Mouse (Mus musculus) ovary, postnatal 14 days (tissue): ENCODE results near the gene 4930544D05Rik.
"Not testable (repeated sequence)": the region's sequence is repeated elsewhere in the genome, so short reads cannot be mapped to it uniquely, and the experiment has no call there.

Source experiments
- DNase-seq: peaks from one replicate; pipeline ENCODE4 v3.0.0; 2022; ENCODE audit warnings: low spot score

The 4930544D05Rik gene

GRCm38 (mm10) chr11:70615516-70616093, at the start of gene 4930544D05Rik:
4930544D05Rik (plus strand) TSS chr11:70615848.
- DNase-seq = no peak

DNA sequence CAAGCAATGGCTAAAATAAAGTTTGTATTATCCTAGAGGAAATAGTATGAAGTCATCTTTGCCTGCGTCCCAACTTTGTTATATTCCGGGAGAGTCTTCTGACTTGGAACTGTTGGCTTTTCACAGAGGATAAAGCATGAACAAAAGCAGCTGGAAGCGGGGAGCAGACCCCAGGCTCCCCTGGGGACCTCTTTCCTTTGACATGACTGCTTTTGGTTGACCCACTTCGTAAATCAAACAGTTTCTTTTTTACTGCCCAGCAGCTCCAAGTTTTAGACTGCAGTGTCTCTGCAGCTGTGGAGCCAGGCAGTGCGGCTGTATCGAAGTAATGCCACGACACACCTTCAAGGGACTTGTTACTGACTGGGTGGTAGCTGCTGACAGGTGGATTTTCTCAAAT, 49.1 kb upstream of the 4930544D05Rik start:
- DNase-seq = no peak

GRCm38 (mm10) chr11:70570614-70571013, 45.0 kb upstream of the 4930544D05Rik start:
- not testable (repeated sequence) for DNase-seq

GRCm38 (mm10) chr11:70571641-70572040, 44.0 kb upstream of the 4930544D05Rik start:
- DNase-seq = no peak

- DNase-seq = no peak
Measured at GRCm38 (mm10) chr11:70572348-70572902, 43.2 kb upstream of the 4930544D05Rik start.

DNA sequence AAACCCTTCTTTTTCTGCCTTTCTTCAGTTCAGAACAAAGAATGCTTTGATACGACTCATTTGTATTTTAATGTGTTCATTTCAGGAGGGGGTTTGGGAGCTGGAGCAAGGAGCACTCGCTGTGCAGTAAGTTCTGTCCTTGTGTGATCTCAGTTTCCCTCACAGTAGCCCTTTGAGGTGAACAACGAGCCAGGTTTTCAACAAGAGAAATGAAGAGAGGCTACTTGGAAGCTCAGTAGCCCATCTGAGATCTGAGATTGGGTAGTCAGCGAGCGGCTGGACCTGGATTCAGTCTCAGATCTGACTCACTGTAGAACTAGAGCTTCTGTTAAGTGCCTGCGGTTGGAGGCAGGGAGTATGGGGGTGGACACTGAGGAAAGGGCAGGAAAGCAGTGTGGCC, 41.8 kb upstream of the 4930544D05Rik start:
- no peak for DNase-seq

- DNase-seq = no peak
Measured at GRCm38 (mm10) chr11:70577201-70577600, 38.4 kb upstream of the 4930544D05Rik start.

DNA sequence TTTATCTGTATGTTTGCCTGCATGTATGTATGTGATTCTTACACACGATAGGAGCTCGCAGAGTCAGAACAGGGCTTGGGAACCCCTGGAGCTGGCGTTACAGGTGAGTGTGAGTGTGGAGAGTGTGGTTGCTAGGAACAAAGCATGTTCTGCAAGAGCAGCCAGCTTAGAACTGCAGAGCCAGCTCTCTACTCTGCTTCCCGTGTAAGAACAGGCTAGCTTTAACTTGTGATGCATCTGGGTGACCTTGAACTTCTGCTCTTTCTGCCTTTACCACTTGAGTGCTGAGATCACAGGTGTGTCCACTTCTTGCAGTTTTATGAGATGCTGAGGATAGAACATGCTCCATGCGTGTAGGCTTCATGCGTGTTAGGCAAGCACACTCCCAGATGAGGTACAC, 36.7 kb upstream of the 4930544D05Rik start:
- DNase-seq = no peak

DNA sequence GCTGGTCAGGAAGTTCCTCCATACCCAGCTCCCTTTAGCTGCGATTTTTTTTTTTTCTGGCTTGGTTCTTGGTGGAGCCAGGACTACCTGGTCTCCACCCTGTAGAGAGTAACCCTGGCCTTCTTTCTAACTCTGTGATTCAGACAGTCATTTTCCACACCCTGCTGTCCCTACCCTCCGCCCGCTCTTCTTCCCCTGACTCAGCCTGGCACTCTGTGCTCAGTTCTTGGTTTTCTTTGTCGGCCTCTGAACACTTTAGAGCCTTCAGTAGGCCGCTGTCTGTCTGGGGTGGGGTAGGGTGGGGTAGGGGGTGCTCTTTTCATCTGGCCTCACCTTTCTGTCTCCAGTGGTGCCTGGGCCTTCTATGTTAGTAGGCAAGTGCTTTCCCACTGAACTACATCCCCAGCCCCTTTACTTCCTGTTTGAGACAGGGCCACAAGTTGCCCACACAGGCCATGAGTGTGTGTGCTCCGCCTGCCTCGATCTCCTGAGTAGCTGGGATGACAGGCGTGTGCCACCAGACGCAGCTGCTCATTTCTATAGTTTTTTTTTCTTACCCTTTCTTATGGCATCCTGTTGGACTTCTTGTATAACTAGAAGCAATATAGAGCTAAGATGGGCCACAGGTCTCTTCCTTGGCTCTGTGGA, 35.8 kb upstream of the 4930544D05Rik start:
- DNase-seq = no peak

GRCm38 (mm10) chr11:70580358-70580720, 35.3 kb upstream of the 4930544D05Rik start:
- DNase-seq = no peak

- DNase-seq = no peak
Measured at GRCm38 (mm10) chr11:70580921-70581320, 34.7 kb upstream of the 4930544D05Rik start.

- DNase-seq = no peak
Measured at GRCm38 (mm10) chr11:70582196-70582595, 33.5 kb upstream of the 4930544D05Rik start.

DNA sequence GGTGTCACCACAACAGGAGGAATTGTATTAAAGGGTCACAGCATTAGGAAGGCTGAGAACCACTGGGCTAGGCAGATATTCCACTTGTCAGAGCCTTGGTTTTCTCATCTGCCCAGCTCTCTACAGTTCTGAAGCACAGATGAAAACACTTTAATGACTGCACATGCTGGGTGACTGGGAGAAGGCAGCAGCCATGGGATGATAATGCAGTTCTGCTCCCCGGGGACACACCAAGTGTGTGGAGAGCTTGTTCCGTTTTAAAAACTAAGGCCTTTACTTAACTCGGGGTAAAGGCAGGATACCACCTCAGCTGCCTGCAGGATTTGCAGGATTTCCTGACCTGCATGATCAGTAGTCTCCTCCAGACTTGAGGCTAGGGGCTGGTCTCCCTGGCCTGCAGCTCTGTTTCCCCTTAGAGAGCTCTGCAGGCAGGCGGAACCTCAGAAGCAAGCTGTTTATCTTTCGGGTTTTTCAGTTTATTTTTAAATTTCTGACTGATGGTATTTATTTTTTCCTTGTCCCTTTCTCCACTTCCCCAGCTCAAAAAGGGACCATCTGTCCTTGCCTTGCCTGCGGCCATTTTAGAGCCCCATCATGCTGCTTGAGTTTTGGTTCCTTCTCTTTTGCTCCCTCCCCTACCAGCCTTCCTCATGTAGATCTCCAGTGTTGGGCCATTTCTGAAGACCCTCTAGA, 32.5 kb upstream of the 4930544D05Rik start:
- no peak for DNase-seq

- no peak for DNase-seq
Measured at GRCm38 (mm10) chr11:70583775-70584174, 31.9 kb upstream of the 4930544D05Rik start.

DNA sequence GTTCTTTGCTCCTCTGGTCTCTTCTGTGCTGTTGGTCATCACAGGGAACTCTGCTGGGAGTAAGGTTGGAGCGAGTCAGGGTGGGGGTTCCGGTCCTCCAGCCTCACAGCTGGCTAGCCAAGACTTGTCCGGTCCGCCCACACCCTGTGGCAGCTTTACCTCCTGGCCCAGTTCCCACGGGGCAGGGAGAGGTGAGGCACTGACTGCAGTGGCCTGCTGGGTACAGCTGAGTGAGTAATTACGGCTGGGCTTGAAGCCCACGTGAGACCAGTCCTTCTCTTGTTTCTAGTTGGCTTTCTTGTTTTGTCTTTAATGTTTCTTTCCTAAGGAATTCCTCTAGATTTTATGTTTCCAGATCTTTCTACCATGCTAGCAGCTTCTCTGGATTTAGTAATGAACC, 30.2 kb upstream of the 4930544D05Rik start:
- peak; percentile 50 for DNase-seq

GRCm38 (mm10) chr11:70586261-70586660, 29.4 kb upstream of the 4930544D05Rik start:
- no peak for DNase-seq

DNA sequence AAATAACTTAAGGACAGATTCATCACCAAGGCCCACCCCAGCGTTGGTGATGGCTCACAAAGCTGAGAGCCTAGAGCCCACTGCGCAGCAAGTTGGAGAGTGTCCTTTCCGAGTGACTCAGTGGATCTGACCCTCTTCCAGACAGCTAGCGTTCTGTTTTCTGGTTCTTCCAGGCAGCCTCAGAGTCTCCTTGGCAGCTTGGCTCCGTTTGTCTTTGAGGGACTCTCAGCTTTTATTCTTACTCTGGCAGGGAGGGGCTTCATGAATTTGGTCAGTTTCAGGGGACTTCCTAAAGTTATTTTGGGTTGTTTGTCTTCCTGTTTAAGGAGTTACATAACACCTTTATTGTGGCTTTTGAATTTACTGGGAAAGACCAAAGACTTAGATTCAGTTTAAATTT, 28.7 kb upstream of the 4930544D05Rik start:
- no peak for DNase-seq

- no peak for DNase-seq
Measured at GRCm38 (mm10) chr11:70591733-70592132, 23.9 kb upstream of the 4930544D05Rik start.

DNA sequence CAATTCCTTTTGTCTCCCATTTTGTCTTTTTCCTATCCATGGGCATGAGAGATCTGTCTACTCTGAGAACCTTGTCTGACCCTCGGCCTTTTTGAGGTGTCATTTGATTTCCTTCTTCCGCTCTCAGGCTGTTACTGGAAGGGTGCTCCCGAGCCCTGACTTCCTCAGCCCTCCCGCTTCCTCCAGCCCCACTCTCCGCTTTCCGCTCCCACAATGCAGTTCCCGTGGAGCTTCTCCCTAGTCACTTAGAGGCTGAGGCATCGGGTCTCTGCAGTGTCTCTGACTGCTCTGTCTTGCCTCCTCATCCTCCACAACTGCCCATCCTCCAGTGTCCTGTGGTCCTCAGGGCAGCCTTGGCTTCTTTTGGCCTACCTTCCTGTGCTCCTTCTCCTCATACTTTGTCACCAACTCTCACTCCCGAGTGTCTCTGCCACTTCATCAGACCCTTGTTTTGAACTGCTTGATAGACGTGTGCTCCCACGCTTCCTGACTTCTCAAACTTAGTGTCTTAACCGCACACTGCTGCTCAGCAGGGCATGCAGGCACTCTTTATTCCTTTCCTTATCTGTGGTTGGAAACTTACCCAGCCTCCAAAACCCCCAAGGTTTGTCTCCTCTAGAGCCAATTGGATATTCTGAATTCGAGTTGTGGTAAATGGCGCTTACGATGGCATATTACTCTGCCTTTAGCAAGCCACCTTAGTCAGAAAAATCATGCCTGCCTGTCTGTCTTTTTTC, 21.2 kb upstream of the 4930544D05Rik start:
- no peak for DNase-seq

DNA sequence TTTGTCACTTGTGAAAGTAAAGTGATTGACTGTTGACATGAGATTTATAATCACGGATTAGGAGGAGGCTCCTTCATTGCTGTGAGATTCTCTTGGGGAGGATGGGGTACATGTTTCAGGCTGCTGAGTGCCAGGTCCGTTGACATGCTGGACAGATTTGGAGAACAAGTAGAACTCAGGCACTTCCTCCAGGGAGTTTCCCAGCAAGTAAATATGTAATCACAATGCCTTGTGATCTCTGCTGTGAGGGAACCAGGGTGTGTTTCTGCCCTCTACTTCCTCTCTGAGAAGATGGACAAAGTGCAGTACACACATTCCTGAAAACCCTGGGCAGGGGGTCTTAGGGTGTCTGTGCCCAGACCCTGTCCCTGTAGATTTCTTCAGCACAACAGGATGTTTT, 20.0 kb upstream of the 4930544D05Rik start:
- DNase-seq = no peak

DNA sequence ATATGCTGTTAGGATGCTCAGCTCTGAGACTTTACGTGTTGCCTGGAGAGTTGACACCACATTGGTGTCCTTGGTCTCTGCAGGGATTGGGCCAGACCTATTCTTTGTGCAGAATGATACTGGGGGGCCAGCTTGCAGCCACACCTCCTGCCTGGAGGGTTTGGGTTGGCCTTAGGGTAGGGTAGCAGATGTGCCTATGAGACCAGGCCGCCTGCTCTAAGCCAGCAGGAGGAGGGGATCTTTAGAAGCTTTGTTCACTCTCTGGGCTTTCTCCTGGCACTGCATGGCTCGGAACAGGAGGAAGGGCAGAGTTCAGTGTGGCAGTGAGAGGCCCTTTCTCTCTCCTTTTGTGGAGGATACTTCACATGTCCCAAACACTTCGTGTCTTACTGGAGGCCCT, 19.6 kb upstream of the 4930544D05Rik start:
- DNase-seq = no peak

GRCm38 (mm10) chr11:70597301-70597700, 18.3 kb upstream of the 4930544D05Rik start:
- no peak for DNase-seq
